Mouse (Mus musculus) bone marrow, adult 2 months (tissue): ENCODE data around the gene Cd207. TPM values are rescaled to one million over a fixed set of nuclear protein-coding genes. Genes with fewer than 3 reads are reported as not detected.
"Not testable (repeated sequence)": the region's sequence is repeated elsewhere in the genome, so short reads cannot be mapped to it uniquely, and the experiment has no call there.

Experiments used
- H3K27ac ChIP-seq: fragments of 200-500 bp; 2 replicates; pipeline ENCODE4 v1.5.1; 2012; ENCODE audit warnings: low read depth, mild to moderate bottlenecking, control low read depth, inconsistent platforms, low read length; ENCODE audit not compliant: control insufficient read depth, poor library complexity, insufficient read depth
- H3K4me1 ChIP-seq: fragments of 200-500 bp; 2 replicates; pipeline ENCODE4 v1.6.1; 2011; ENCODE audit warnings: low read length; ENCODE audit not compliant: control insufficient read depth, insufficient read depth
- H3K4me3 ChIP-seq: fragments of 200-500 bp; replicated peaks from 2 replicates; pipeline ENCODE3; 2011; ENCODE audit warnings: mild to moderate bottlenecking, low read depth, low read length, control low read depth; ENCODE audit not compliant: control insufficient read depth
- CTCF ChIP-seq: fragments of 200-500 bp; IDR thresholded peaks from 2 replicates; pipeline ENCODE4 v1.5.1; 2011; ENCODE audit warnings: low read length, control low read depth; ENCODE audit not compliant: control insufficient read depth, insufficient read depth
- POLR2A ChIP-seq: fragments of 200-500 bp; IDR thresholded peaks from 2 replicates; pipeline ENCODE4 v1.6.1; 2011; ENCODE audit warnings: low read depth, mild to moderate bottlenecking, control low read depth, low read length, borderline replicate concordance; ENCODE audit not compliant: control insufficient read depth
- WGBS: fragments of 180-500 bp; shearing (Covaris S2); methylation state at CpG from one replicate; pipeline ENCODE4 v1.1.7; 2018; 5-methylcytosine and 5-hydroxymethylcytosine counted together
- polyA plus RNA-seq: library from polyadenylated mRNA; stranded (reverse); fragments of >200 nt; gene quantifications from 2 replicates; pipeline ENCODE4 v1.2.4, GENCODE M21; 2011; ENCODE audit warnings: low replicate concordance; ENCODE audit not compliant: missing spikeins, insufficient read depth, insufficient read length

Gene Cd207
- polyA plus RNA-seq, 1 experiment: not detected

DNA sequence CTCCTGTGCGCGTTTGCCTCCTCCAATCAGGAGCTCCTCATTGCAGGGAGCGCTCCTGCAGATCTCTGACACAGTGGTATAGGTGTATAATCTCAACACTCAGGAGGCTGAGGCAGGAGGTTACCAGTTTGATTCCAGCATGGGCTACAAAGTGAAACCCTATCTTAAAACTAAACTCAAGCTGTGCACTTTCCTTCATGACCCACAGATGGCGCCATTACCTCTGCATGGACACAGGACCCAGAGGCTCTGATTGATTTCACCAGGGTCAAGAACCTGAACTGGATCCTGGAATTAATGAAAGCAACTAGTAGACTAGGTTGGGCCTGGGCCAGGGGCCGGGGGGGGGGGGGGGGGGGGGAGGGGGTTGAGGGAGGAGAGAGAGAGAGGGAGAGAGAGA, 12.6 kb upstream of the Cd207 start:
- no peak overlapping the region for H3K27ac ChIP-seq
- TF ChIP-seq POLR2A (no peak), CTCF (peak; percentile 65)
- no peaks in the 10 kb centered on the region for H3K4me1 ChIP-seq
- no peak overlapping the region for H3K4me3 ChIP-seq
- WGBS: 33% methylated on average over 4 of the region's 5 CpGs

DNA sequence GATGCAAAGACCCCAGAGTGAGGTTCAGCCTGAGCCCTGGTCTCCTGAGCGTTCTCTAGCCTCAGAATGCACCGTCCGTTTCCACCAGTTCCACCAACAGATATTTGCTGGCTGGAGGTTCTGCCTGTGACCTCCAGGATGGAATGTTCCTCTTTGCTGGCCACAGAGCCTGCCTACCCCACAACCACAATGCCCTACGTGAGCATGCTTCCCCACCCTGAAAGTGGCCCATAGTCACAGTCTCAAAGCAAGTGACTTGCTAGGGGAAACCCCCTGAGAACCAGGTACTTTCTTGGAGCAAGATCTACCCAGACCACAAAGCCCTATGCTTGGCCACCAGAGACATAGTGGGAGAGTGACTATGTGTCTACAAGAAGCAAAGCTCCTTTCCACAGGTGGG, 11.7 kb upstream of the Cd207 start:
- Histone ChIP-seq H3K27ac (no peak overlapping the region), H3K4me3 (no peak overlapping the region), H3K4me1 (no peaks in the 10 kb centered on the region)
- no peak for TF ChIP-seq CTCF
- TF ChIP-seq POLR2A: no peak
- 7% methylated on average over 4 of the region's 4 CpGs for WGBS

DNA sequence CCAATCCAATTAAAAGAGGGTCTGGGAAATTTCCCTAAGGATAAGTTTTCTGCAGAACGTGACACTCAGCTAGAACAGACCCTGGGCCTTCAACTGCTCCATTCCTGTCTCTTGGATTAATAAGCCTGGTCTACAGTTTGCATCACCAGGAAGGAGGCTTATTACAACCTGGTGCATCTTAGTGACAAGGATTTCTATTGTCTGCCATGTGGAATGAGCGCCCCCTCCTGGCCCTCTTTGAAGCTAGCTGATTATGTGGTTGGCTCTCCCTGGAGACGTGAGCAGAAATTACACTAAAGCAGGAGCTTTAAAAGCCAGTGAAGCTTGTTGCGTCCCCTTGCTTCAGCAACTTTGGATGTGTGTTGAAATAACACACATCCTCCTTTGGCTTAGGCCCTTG, 4.3 kb downstream of the Cd207 start:
- no peak overlapping the region for H3K4me3 ChIP-seq
- no peaks in the 10 kb centered on the region for H3K4me1 ChIP-seq
- 7% methylated on average over 4 of the region's 4 CpGs for WGBS
- TF ChIP-seq CTCF (peak; percentile 60), POLR2A (no peak)
- no peak overlapping the region for H3K27ac ChIP-seq

DNA sequence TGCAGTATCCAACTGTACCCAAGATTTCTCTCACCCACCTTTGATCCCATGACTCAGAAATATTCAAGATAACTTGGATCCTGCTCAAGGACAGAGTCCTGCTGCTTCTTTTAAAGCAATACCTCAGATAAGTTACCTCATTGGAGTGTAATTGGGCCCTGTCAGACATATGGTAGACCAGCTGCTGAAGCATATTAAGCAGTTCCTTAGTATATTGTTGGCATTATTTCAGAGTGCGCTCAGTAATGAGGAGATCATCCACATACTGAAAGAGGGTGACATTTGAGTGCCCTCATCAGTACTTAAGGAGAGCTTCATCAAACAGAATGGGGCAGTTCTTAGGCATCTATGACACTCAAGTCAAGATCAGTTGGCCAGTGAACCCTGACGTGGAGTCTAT, 12.6 kb downstream of the Cd207 start:
- TF ChIP-seq POLR2A (no peak), CTCF (no peak)
- no peak overlapping the region for H3K4me3 ChIP-seq
- H3K4me1 ChIP-seq: no peaks in the 10 kb centered on the region; the same call in 1 of the 2 replicates
- 85% methylated on average over 2 of the region's 2 CpGs for WGBS
- H3K27ac ChIP-seq: no peak overlapping the region

DNA sequence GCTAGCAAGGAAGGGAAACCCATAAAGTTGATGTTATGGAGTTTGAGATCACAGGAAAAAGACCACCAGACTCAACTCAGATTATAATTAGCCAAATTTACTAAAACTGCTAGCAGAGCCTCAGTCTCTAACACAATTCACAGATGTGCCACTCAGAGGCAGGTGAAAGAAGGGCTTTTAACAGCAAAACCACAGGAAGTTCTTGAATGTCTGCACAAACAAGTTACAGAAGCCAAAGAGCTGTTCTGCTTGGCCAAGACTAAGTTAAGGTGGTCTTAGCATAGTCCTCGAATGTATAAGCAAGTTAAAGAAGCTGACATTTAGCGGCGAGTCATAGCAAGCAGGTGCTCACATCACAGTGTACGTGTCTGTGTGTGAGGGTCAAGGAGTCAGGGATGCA, 16.8 kb downstream of the Cd207 start:
- Histone ChIP-seq H3K27ac (no peak overlapping the region), H3K4me1 (no peaks in the 10 kb centered on the region; the same call in 1 of the 2 replicates), H3K4me3 (no peak overlapping the region)
- WGBS: 10% methylated on average over 4 of the region's 4 CpGs
- TF ChIP-seq POLR2A (no peak), CTCF (no peak)

DNA sequence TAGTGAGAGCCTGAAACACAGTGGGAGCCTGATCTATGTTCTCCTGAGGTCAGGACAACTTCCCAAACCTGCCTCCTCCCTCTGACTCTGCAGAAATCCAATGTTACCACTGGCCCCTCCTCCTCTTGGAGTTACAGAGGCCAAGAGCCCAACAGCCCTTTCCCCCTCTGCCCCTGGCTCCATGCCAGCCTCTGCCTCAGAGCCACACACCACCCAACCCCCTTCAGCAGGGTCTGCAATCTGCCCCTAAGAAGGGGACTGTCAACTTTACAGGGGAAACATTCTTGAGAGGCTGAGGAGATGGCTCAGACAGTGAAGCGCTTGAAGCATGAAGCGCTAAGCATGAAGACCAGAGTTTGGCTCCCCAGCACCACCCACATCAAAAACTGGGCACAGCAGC, 21.6 kb downstream of the Cd207 start, which contains the start of gene Clec4f:
TSS of gene Clec4f (minus strand) at position 101 of the 400 bp plus-strand sequence.
- Histone ChIP-seq H3K4me3 (no peak within 1 kb of the TSS), H3K4me1 (no peaks in the 10 kb centered on the region; the same call in 1 of the 2 replicates), H3K27ac (no peak within 1 kb of the TSS)
- WGBS: 92% methylated on average over 2 of the region's 2 CpGs
- no peak for TF ChIP-seq CTCF

DNA sequence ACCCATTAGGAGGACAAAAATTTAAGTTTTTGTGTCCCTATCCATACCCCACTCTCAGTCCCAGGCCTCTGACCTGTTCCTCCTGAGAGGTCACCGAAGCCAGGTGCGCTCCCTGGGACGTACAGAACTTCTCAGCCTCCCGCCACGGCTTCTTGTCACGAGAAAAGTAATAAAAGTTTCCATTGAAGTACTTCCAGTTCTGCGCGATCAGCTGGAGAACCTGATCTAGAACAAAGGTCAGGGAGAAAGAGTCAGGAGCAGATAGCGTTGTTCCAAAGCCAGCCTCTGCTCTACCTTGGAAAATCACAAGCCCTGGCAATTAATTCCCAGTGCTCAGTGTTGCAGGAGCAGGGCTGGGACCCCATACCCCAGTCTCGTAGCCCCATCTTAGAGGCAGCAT, 30.9 kb downstream of the Cd207 start:
- H3K4me1 ChIP-seq: no peaks in the 10 kb centered on the region
- WGBS: 84% methylated on average over 10 of the region's 10 CpGs
- no peak for TF ChIP-seq POLR2A
- TF ChIP-seq CTCF: no peak
- no peak overlapping the region for H3K27ac ChIP-seq
- no peak overlapping the region for H3K4me3 ChIP-seq

DNA sequence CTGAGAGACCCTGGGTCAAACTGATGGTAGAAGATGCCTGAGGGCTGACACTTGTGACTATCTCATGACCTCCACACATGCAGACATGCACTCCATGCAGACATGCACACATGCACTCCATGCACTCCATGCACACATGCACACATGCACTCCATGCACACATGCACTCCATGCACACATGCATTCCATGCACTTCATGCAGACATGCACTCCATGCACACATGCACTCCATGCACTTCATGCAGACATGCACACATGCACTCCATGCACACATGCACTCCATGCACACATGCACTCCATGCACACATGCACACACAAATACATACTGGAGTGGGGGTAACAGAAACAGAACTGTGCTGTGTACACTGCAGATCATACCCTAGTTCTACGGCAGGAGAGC, 42.3 kb downstream of the Cd207 start:
- TF ChIP-seq CTCF (no peak), POLR2A (no peak)
- 82% methylated on average over 1 of the region's 1 CpGs for WGBS
- Histone ChIP-seq H3K4me1 (no peaks in the 10 kb centered on the region), H3K27ac (no peak overlapping the region), H3K4me3 (no peak overlapping the region)

DNA sequence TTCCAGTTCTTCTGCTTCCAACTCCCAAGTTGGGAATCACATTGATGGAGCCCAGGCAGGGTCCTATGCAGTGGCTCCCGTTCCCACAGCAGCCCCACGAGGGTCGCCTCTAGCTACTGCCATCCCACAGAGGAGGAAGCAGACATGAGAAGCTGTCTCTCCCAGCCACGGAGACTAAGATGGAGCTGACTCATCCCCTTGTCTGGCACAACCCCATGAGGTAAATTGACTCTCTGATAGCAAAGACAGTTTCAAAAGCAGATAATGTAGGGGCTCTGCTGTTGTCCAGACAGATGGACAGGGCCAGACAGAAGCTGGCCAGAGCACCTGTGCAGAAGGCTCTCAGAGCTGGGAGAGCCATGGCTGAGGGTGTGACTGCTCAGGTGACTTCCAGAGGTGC, 43.0 kb downstream of the Cd207 start:
- 25% methylated on average over 4 of the region's 4 CpGs for WGBS
- H3K27ac ChIP-seq, H3K4me1 ChIP-seq, H3K4me3 ChIP-seq: not testable (repeated sequence)

DNA sequence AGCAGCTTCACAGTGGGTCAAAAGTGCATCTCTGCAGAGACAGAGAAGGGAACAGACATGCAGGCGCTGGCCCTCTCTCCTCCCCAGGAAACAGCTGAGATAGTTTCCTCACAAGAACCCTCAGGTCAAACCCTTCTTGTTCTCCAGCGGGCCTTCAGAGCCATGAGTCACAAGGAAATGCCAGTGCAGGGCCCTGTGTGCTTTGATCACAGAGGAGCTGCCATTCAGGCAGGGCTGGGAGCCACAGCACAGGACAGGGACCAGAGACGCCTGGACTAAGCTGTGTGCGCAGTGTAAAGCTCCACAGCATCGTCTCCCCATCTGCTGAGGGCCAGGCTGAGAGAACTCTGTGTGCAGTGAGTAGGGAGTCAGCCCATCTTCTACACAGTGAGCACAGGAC, 43.6 kb downstream of the Cd207 start:
- not testable (repeated sequence) for H3K4me1 ChIP-seq, H3K27ac ChIP-seq, H3K4me3 ChIP-seq
- WGBS: 47% methylated on average over 5 of the region's 5 CpGs
